Mouse (Mus musculus): ENCODE results near the gene Aaed1.
"Not testable (repeated sequence)": the region's sequence is repeated elsewhere in the genome, so short reads cannot be mapped to it uniquely, and the experiment has no call there.

Aaed1 gene

GRCm38 (mm10) chr13:64307508-64307907, 5.0 kb downstream of the Aaed1 start:
- no peak for DNase-seq (ENCODE audit: low read depth)

- peak; percentile 94 for DNase-seq (ENCODE audit: low read depth)
Measured at GRCm38 (mm10) chr13:64306078-64306477, 6.4 kb downstream of the Aaed1 start.

DNA sequence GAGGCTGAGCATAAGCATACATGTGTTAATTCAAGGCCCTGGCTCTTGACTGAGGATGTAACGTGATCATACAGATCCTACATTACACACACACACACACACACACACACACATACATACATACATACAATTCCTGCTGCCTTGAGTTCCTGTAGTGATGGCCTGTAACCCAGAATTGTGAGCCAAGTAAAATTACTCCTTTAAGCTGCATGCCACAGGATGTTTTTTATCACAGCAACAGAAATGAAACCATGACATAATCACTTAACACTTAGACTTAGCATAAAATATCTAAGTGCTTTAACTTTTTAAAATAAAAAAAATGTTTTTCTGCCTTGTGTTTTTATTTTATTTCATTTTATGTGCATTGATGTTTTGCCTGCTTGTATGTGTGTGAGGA, 13.4 kb downstream of the Aaed1 start:
- no peak for DNase-seq (ENCODE audit: low read depth)

DNA sequence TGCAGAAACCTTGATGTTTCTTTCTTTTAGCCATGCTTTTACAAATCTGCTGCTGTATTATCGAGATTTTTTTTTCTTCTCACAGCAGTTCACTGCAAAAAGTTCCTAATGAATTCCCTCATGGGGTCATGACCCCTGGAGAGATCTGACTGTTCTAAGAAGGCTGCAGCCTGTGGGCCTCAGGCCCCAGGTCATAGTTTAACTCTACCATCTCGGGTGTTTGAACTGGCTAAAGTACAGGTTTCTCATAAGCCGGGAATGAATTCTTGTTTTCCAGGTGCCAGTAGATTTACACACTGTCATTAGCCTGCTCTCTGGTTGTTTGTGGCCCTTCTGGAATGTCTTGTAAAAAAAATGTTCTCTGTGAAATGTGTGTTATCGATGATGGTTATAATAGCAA, 25.7 kb downstream of the Aaed1 start:
- DNase-seq (ENCODE audit: low read depth), result no peak

- no peak for DNase-seq (ENCODE audit: low read depth)
Measured at GRCm38 (mm10) chr13:64286321-64286720, 26.2 kb downstream of the Aaed1 start.

GRCm38 (mm10) chr13:64284676-64285075, 27.8 kb downstream of the Aaed1 start:
- DNase-seq (ENCODE audit: low read depth), result peak; percentile 9

DNA sequence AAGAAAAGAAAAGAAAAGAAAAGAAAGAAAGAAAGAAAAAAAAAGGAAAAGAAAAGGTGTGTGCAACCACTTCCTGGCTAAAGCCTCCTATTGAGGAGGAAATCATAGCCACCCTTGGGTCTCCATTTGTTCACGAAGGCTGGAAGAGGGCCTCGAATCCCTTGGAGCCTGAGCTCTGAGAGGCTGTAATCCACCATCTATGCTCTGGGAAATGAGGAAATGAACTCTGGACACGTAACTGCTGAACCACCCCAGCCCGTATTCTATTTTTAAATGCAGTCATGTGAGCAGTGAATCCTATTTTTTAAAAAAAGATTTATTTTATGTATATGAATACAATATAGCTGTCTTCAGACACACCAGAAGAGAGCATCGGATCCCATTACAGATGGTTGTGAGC, 31.6 kb downstream of the Aaed1 start:
- DNase-seq (ENCODE audit: low read depth), result no peak

DNA sequence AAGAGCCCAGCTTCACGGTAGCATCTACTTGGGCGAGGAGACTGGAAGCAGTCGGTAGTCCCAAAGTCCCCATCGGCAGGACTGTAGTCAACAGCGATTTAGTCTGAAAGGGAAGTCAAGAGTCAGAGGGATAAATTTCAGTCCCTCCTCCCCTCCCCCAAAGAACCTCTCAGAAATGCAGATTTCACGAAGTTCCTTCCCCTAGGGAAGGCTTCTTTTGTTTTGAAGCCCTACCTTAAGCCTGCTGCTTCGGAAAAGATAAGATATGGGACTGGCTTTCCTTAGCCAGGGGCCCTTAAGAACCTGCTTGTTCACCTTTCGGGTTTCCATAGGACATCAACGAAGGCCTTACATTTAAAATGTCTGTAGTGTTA, 36.8 kb downstream of the Aaed1 start:
- no peak for DNase-seq (ENCODE audit: low read depth)

- DNase-seq (ENCODE audit: low read depth), result peak; percentile 93
Measured at GRCm38 (mm10) chr13:64274879-64275753, 37.4 kb downstream of the Aaed1 start, which contains the start of gene Cdc14b. Gene Cdc14b (minus strand): TSS chr13:64275290.

DNA sequence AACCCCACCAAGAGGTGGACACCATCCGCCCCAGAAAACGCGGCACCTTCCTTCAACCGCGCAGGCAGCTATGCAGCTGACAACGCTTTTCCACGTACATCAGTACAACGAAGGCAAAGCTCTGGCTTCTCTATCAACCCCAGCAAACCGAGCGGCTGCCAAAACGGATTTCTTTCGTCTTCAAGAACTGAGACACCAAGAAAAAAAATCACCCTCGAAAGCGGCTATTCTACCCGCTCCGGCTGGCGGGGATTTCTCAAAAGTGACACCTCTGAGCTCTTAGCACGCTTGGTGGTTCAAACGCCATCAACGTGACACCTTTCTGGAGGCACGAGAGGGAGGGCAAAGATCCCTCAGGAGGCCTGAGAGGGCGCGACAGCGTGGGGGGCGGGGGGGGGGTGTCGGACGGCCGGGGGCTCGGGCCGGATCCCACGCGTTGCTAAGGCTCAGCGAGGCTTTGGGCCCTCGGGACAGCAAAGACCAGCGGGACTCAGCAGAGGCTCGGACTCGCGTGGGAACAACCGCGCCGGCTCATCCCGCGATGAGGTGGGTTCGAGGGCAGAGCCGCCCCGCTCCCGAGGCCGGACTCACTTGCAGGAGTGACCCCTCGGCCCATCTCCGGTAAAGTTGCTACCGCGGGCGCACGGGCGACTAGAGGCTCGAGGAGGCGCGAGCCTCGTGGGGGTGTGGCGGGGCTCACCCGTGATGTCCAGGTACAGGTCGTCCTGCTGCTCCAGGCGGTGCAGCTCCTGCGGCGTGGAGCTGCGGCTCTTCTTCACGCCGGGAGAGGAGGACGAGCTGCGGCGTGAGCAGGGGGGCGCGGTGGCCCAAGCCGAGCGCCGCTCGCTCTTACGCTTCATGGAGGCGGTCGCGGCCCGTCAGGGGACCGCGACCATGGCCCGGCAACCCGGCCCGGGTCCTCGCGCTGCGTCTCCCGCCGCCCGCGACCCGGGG, 38.3 kb downstream of the Aaed1 start:
- peak; percentile 46 for DNase-seq (ENCODE audit: low read depth)

GRCm38 (mm10) chr13:64273352-64273751, 39.2 kb downstream of the Aaed1 start:
- DNase-seq (ENCODE audit: low read depth), result no peak

GRCm38 (mm10) chr13:64268384-64268783, 44.1 kb downstream of the Aaed1 start:
- no peak for DNase-seq (ENCODE audit: low read depth)

DNA sequence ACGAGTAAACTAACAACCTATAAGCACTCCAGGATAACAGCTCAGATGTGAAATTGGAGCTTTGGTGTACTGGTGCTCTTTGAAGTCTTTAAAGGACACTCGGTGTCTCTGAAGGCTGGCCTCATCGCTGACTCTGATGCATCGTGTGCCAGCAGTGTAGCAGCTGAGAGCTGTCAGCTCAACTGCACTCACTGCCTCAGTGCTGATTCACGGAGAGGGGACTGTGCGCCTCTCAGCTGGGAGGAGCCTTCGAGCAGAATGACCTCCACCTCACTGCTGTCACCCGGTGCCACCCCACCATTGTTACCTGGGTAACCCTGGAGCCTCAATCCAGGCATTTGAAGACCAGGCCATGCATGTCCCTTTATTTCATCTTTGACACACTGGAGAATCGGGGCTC, 45.4 kb downstream of the Aaed1 start:
- DNase-seq (ENCODE audit: low read depth), result no peak

DNA sequence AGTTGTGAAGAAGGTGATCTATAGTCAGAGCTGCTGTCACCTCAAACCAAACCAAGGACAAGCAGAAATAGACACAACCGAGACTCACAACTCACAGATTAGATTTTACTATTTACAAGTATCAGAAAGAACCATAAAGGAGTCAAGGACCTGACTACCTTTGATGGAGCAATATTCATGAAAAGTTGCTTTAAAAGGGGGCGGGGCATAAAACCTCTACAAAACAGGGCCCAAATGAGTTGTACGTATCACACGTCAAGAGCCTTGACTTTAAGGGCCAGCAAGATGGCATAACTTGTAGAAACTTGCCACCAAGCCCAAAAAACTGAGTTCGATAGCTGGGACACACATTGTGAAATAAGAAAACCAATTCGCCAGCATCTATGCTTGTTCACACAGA, 47.9 kb downstream of the Aaed1 start:
- no peak for DNase-seq (ENCODE audit: low read depth)

GRCm38 (mm10) chr13:64259903-64260302, 52.6 kb downstream of the Aaed1 start:
- DNase-seq (ENCODE audit: low read depth), result no peak

- no peak for DNase-seq (ENCODE audit: low read depth)
Measured at GRCm38 (mm10) chr13:64258516-64258821, 54.0 kb downstream of the Aaed1 start.

DNA sequence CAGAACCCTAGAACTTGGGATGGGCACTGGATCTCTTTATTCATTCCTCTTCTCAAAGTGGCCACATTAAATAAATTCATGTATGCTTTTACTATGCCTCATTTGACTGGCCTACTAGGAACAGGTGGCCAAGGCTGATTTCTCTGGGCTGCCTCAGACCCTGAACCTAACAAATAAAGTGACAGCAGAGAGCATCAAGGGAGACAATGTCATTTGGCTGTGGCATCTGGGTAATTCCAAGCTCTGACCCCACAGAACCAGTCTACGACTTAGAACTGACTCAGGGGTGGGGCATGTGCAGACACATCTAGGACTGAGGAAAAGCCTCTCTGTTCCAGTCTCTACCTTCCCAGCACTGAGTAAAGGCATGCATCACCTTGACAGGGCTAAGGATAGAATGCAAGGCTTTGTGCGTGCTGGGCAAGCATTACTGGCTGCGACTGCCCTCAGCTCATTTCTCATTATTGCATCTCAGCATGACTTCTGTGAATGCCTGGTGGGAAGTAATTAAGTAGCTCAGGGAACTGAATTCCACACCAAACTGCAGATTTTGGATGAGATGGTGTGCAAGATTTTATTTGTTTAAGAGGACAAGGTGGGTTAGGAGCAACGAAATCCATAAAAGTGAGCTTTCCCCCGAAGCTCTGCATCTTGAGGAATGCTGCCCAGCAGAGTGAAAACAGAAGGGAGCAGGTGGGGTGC, 54.5 kb downstream of the Aaed1 start:
- DNase-seq (ENCODE audit: low read depth), result no peak

- no peak for DNase-seq (ENCODE audit: low read depth)
Measured at GRCm38 (mm10) chr13:64257010-64257813, 55.3 kb downstream of the Aaed1 start.

DNA sequence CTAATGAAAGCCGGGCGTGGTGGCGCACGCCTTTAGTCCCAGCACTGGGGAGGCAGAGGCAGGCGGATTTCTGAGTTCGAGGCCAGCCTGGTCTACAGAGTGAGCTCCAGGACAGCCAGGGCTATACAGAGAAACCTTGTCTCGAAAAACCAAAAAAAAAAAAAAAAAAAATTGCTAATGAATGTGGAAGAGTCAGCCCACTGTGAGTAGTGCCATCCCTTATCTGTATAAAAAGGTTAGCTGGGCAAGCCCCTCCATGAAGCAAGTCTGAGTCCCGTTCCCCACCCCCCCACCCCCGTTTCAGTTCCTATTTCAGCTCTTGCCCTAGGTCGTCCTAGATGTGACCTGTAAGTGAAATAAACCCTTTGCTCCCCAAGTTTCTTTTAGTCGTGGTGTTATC, 58.3 kb downstream of the Aaed1 start:
- DNase-seq (ENCODE audit: low read depth), result not testable (repeated sequence)

DNA sequence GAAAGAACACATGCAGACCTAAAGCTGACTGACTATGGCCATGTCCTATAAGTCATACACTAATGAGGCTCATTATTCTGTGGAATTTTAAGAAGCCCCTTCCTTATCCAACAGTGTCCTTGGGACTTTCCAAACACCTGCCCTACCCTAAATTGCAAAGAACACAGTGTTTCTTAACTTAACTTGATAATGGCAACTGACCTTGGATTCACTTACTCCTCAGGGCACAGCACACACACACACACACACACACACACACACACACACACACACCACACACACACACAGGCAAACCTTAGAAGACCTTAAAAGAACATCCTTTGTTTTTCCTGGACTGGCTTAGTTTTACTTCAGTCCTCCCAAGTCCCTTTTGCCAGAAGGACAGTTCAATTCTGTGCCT, 58.8 kb downstream of the Aaed1 start:
- no peak for DNase-seq (ENCODE audit: low read depth)

DNA sequence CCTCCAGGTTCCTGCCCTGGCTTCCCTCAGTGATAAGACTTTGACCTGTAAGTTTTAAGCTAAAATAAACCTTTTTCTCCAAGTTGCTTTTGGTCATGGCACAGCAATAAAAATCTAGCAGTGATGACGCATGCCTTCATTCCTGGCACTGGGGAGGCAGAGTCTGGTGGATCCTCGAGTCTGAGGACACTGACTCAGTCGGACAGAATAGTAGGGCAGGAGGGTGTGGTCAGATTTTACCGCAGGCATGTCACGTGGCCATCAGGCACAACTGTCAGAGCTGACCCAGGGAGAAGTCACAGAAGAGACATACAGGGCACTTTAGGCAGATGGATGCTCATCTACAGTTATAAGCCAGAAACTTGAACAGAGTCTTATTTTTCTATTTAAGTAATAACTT, 60.4 kb downstream of the Aaed1 start:
- DNase-seq (ENCODE audit: low read depth), result peak; percentile 77

DNA sequence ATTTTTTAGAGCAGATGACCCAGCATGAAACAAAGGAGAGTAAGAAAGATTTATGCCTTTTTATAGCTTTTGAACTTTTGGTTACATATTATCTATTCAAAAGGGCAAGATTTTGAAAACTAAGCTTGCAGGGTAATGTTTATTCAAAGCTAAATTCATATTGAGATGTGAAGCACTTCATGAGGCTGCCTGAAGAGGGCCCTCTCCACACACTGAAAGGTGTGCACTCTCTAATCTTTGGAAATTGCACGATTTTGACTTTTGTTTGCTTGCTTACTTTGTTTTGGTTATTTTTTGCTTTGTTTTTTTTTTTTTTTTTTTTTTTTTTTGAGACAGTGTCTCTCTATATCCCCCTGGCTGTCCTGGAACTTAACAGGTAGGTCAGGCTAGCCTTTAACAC, 62.1 kb downstream of the Aaed1 start:
- peak; percentile 8 for DNase-seq (ENCODE audit: low read depth)

All from NIH3T3 (cell line).